Mouse (Mus musculus) T-helper 2 cell (primary cell): ENCODE results near the gene Gpatch4.

Source experiments
- in situ Hi-C: fragments of 300-600 bp; cut with MboI, MseI; formaldehyde crosslinking; loops from one replicate; pipeline ENCODE4 v1.15.1; 2025; ENCODE audit warnings: high pct_unique_total_duplicates

Gpatch4 gene

GRCm38 (mm10) chr3:88030608-88031395, 12.1 kb upstream of the Gpatch4 start:
- in situ Hi-C loops, result no loop called here

DNA sequence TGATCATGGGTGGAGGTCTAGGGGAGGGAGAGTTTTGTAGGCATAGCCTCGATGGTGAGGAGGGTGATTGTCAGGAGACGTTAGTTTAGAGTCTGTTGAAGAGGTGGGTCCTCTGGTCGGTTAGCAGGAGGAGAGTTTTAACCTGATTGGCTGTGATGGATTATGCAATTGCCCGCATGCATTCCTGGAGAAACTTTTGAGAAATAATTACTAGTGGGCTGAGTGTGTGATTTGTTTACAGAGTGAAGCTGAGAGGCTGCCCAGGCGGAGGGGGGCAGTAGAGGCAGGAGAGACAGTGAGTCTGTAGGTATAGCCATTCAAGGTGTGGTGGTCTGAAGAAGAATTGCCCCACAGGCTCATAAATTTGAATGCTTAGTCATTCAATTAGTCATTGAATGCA, 9.4 kb upstream of the Gpatch4 start:
- in situ Hi-C loops, result no loop called here

GRCm38 (mm10) chr3:88035561-88036293, 7.2 kb upstream of the Gpatch4 start:
- in situ Hi-C loops, result no loop called here

- in situ Hi-C loops, result no loop called here
These were observed 6.6 kb downstream of the Gpatch4 start for GRCm38 (mm10) chr3:88049532-88049931.

GRCm38 (mm10) chr3:88057030-88057429, 14.1 kb downstream of the Gpatch4 start:
- in situ Hi-C loops, result no loop called here

DNA sequence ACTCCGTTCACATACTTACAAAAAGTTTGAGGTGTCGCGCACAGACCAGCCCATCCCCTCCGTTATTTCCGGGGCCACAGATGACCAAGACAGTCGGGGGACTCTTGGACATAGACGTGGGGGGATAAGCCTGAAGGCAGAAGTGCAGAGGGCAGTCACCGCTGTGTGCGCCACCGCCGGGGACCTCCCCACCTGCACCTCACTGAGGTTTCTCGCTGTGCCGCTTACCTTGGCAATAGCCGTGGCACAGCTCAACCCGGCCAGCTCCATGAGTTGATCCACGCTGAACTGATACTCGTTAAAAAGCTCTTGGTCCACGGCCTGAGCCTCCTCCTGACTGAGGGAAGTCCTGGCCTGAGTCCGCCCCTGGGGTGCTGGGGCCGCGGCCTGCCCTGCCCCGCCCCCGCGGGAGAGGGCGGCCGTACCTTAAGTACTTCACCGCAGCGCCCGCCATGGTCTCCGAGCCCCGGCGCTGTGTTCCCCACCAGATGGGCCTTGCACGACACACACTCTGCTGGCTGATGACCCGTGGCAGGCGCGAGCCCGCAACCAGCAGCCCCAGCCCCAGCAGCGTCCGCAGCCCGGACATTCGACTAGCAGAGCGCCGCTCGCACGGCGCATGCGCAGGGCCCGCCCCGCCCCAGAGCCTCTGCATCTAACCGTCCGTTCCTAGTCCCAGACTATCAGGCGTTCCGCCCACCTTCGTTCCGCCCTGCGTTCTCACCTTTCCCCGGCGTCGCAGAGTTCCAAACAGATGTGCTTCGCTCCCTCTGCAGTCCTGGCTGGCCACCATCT, 15.2 kb downstream of the Gpatch4 start, which contains the start of gene Naxe:
Gene Naxe, minus strand, starts transcription at position 594 of the 795 bp plus-strand sequence.
- in situ Hi-C loops, result no loop called here

DNA sequence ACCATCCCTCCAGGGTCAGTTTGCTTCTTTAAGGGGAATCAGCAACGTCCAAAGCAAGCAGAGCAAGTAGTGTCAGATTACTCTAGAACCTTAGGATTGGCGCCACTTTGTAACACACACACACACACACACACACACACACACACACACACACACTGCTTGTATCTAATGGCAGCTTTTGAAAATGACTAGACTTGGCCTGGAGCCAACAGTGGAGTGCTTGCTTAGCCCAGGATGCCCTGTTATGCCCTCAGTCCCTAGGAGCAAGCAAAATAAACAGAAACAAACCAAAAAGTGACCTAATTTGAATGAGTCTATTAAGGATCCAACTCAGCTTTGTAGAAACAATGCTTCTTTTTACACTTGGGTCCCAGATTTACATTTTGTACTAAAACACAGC, 25.5 kb downstream of the Gpatch4 start:
- in situ Hi-C loops, result no loop called here

- in situ Hi-C loops, result loop anchor here (5.0 kb wide), 1 partner anchor 64 kb away; no protein-coding TSS in a partner anchor
These were observed 28.9 kb downstream of the Gpatch4 start for GRCm38 (mm10) chr3:88071783-88072182.

- in situ Hi-C loops, result loop anchor here (5.0 kb wide), 1 partner anchor 66 kb away; no protein-coding TSS in a partner anchor
These were observed 30.7 kb downstream of the Gpatch4 start for GRCm38 (mm10) chr3:88073631-88074030.

GRCm38 (mm10) chr3:88074351-88074750, 31.4 kb downstream of the Gpatch4 start:
- in situ Hi-C loops, result loop anchor here (5.0 kb wide), 1 partner anchor 67 kb away; no protein-coding TSS in a partner anchor

DNA sequence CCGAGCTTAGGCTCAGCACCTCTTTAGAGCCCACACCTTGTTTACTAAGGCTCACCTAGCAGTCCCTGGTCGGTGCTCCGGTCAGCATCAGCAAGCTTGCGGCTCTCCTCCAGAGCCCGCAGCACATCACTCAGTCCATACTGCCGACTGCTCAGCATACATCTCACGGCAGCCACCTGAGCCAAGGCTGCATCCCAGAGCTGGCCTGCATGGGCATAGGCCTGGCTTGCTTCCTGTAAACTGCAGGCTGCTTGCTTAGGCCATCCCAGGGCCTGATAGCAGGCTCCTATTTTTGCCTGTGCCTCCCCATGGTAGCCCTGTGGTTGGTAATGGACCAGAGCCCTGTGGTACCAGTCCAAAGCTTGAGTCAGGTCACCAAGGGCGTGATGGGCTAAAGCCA, 31.9 kb downstream of the Gpatch4 start:
- in situ Hi-C loops, result loop anchor here (5.0 kb wide), 1 partner anchor 67 kb away; no protein-coding TSS in a partner anchor

- in situ Hi-C loops, result no loop called here
These were observed 34.5 kb downstream of the Gpatch4 start for GRCm38 (mm10) chr3:88077441-88077840.

DNA sequence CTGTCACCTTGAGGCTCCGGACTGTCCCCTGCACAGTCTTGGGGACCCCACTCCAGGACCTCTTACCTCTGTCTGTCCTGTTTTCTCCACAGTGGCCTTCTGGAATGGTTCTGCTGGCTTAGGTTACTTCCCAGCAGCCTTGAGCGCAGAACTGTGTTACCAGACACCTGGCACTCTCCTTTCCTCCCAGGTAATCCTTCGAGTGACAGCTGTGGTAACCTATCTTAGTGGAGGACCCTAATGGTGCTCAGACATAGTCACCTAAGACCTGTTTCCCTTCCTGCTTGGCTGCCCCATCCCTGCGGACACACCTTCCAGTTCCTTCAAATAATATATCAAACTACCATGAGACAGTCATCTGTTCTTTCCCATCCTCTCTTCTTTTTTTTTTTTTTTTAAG, 35.3 kb downstream of the Gpatch4 start, which contains the start of gene Ttc24:
Gene Ttc24, minus strand, starts transcription at position 101 of the 400 bp plus-strand sequence.
- in situ Hi-C loops, result no loop called here

GRCm38 (mm10) chr3:88081345-88082223, 38.7 kb downstream of the Gpatch4 start, which contains the start of gene Iqgap3:
Gene Iqgap3 (plus strand): TSS chr3:88081971.
- in situ Hi-C loops, result no loop called here

GRCm38 (mm10) chr3:88082224-88082618, 39.3 kb downstream of the Gpatch4 start:
- in situ Hi-C loops, result no loop called here

- in situ Hi-C loops, result no loop called here
These were observed 39.8 kb downstream of the Gpatch4 start for GRCm38 (mm10) chr3:88082663-88083062.

- in situ Hi-C loops, result no loop called here
These were observed 41.1 kb downstream of the Gpatch4 start for GRCm38 (mm10) chr3:88084001-88084400.

- in situ Hi-C loops, result loop anchor here (5.0 kb wide), 2 partner anchors 87 to 147 kb away; no protein-coding TSS in a partner anchor
These were observed 42.6 kb downstream of the Gpatch4 start for GRCm38 (mm10) chr3:88085459-88085858.

- in situ Hi-C loops, result loop anchor here (5.0 kb wide), 2 partner anchors 85 to 145 kb away; no protein-coding TSS in a partner anchor
These were observed 44.8 kb downstream of the Gpatch4 start for GRCm38 (mm10) chr3:88087688-88088087.

GRCm38 (mm10) chr3:88090106-88090505, 47.2 kb downstream of the Gpatch4 start:
- in situ Hi-C loops, result no loop called here
